In genomic region chr11:12048547-12049327, GRCm38 (mm10) we compare ENCODE assay signal across 19 mouse cellular contexts. TPM values are rescaled to one million over a fixed set of nuclear protein-coding genes. Genes with fewer than 3 reads are reported as not detected.
DNase-seq lines count a peak whose midpoint lies in the region; ATAC-seq lines count a peak whose summit lies in the region.
"Had no signal": no experiment of that assay in that cellular context is flagged by ENCODE, and none has a peak within 500 bp of the region (broad histone marks: within the 10 kb centered on the region; RNA-seq: fewer than 3 reads in every experiment).

No protein-coding gene starts in this region.

- H3K9ac ChIP-seq in liver, embryonic 13.5 days: no peak overlapping the region
- no peak overlapping the region for H3K9ac ChIP-seq in liver, embryonic 12.5 days
- H3K9ac ChIP-seq: embryonic facial prominence, embryonic 13.5 days; forebrain, embryonic 12.5 days; limb, embryonic 15.5 days had no signal

- 45% methylated on average over 2 of the region's 2 CpGs for WGBS in liver, embryonic 13.5 days (ENCODE audit: insufficient replicate concordance)
- WGBS in liver, embryonic 12.5 days (ENCODE audit: insufficient replicate concordance): 36% methylated on average over 2 of the region's 2 CpGs

- no peaks in the 10 kb centered on the region for H3K4me1 ChIP-seq in liver, embryonic 13.5 days (replicated peaks)
- no peaks in the 10 kb centered on the region for H3K4me1 ChIP-seq in liver, embryonic 12.5 days
- H3K4me1 ChIP-seq: embryonic facial prominence, embryonic 13.5 days; forebrain, embryonic 12.5 days; limb, embryonic 15.5 days had no signal

- H3K36me3 ChIP-seq in liver, embryonic 13.5 days: no peaks in the 10 kb centered on the region
- no peaks in the 10 kb centered on the region for H3K36me3 ChIP-seq in liver, embryonic 12.5 days
- H3K36me3 ChIP-seq: embryonic facial prominence, embryonic 13.5 days; forebrain, embryonic 12.5 days; limb, embryonic 15.5 days had no signal

- DNase-seq in cerebellum, postnatal 10 days: peak; percentile 71 to 73
- no peak for DNase-seq in cerebellum, adult 9-11 months
- peak; percentile 28 for DNase-seq in gastrocnemius, postnatal 10 days
- no peak for DNase-seq in gastrocnemius, postnatal 4 days (ENCODE audit: low spot score in 2 of 2)
- no peak for DNase-seq in liver, embryonic 13.5 days
- DNase-seq in right cerebral cortex, postnatal 14 days: peak; percentile 38
- DNase-seq: adrenal gland, adult 2 months; kidney, adult 8-10 months; lung, postnatal 36 days; spleen, adult 18-20 months; thymus, postnatal 14 days had no signal

- H3K27me3 ChIP-seq in liver, embryonic 13.5 days: peaks cover 36% of the 10 kb centered on the region
- H3K27me3 ChIP-seq in liver, embryonic 12.5 days (replicated peaks): peaks cover 52% of the 10 kb centered on the region
- H3K27me3 ChIP-seq: limb, embryonic 15.5 days had no signal

- H3K27ac ChIP-seq in liver, embryonic 13.5 days: 0 out of 2 replicates have a peak overlapping the region, but pooled peaks have one; percentile 11
- H3K27ac ChIP-seq in liver, embryonic 12.5 days: no peak overlapping the region
- H3K27ac ChIP-seq: embryonic facial prominence, embryonic 13.5 days; forebrain, embryonic 12.5 days; hindbrain, postnatal 0 days; left cerebral cortex, adult 2 months; limb, embryonic 15.5 days had no signal

- H3K4me3 ChIP-seq in liver, embryonic 13.5 days (replicated peaks): no peak overlapping the region
- H3K4me3 ChIP-seq in liver, embryonic 12.5 days: no peak overlapping the region
- H3K4me3 ChIP-seq: embryonic facial prominence, embryonic 13.5 days; forebrain, embryonic 12.5 days; left cerebral cortex, adult 2 months; limb, embryonic 15.5 days had no signal

- no peak; the same call in 1 of the 2 replicates for ATAC-seq in liver, embryonic 13.5 days (ENCODE audit: low read depth)
- no peak for ATAC-seq in liver, embryonic 12.5 days
- no peak for ATAC-seq in CD4-positive, CD25-positive, alpha-beta regulatory T cell, adult 4 months
- ATAC-seq: hindbrain, postnatal 0 days had no signal

- H3K4me2 ChIP-seq in liver, embryonic 13.5 days: no peak overlapping the region
- H3K4me2 ChIP-seq in liver, embryonic 12.5 days: no peak overlapping the region
- H3K4me2 ChIP-seq: embryonic facial prominence, embryonic 13.5 days; forebrain, embryonic 12.5 days; limb, embryonic 15.5 days; midbrain, embryonic 11.5 days had no signal

- H3K9me3 ChIP-seq in liver, embryonic 13.5 days (replicated peaks): no peaks in the 10 kb centered on the region
- H3K9me3 ChIP-seq in liver, embryonic 12.5 days (replicated peaks): no peaks in the 10 kb centered on the region
- H3K9me3 ChIP-seq: embryonic facial prominence, embryonic 13.5 days; forebrain, embryonic 12.5 days; limb, embryonic 15.5 days had no signal

RNA-seq across cellular contexts. Expression of gene Grb10, which starts 10.3 kb away (rescaled TPM):
- total RNA-seq in gastrocnemius, postnatal 10 days (2021): 100 to 1,000 TPM; 410 to 422 TPM
- 100 to 1,000 TPM; 778 to 813 TPM for total RNA-seq in gastrocnemius, postnatal 4 days (2021)
- 115 and 156 TPM in 2 replicates for polyA plus RNA-seq in liver, embryonic 13.5 days (2015; fragmentation: Nextera tagmentation; extraction: Ambion mirVana)
- polyA plus RNA-seq in liver, embryonic 12.5 days (2016; fragmentation: Nextera tagmentation; extraction: Ambion mirVana): 206 and 211 TPM in 2 replicates
- under 1 TPM in 1 of 2 experiments, not detected in 1; 0.20 TPM for polyA plus RNA-seq in CD4-positive, CD25-positive, alpha-beta regulatory T cell, adult 4 months (2017; shearing (Covaris generic))

Comparison
In these comparisons a context has a peak if more than half of its experiments do, and no peak if none do; other contexts are left out.
1. DNase-seq: peak in cerebellum, postnatal 10 days (2 of 2), gastrocnemius, postnatal 10 days (single experiment) and right cerebral cortex, postnatal 14 days (single experiment); none in cerebellum, adult 9-11 months (single experiment), gastrocnemius, postnatal 4 days (0 of 2) and liver, embryonic 13.5 days (single experiment).
2. RNA of gene Grb10, which starts 10.3 kb away (polyA plus RNA-seq): 206 to 211 TPM in liver, embryonic 12.5 days and 115 to 156 TPM in liver, embryonic 13.5 days; 0.20 TPM in CD4-positive, CD25-positive, alpha-beta regulatory T cell, adult 4 months; every median in the first group is over 10 times any median in the second.